Mouse (Mus musculus) midbrain, postnatal 0 days (tissue): ENCODE measurements around the gene Myo1c. TPM values are rescaled to one million over a fixed set of nuclear protein-coding genes. Genes with fewer than 3 reads are reported as not detected.
"Not testable (repeated sequence)": the region's sequence is repeated elsewhere in the genome, so short reads cannot be mapped to it uniquely, and the experiment has no call there.

Experiments used
- ATAC-seq: fragments of 200-750 bp; cut with Nextera tagmentation; 2 replicates; pipeline ENCODE4 v1.8.0; 2017; ENCODE audit warnings: moderate number of reproducible peaks, mild to moderate bottlenecking, moderate TSS enrichment, moderate library complexity; ENCODE audit not compliant: low FRiP score
- DNase-seq: peaks from one replicate; pipeline ENCODE4 v3.0.0-alpha.2; 2015; ENCODE audit warnings: low spot score
- H3K27ac ChIP-seq: fragments of 300-500 bp; sonication (generic); 2 replicates; pipeline ENCODE4 v1.5.1; 2014; ENCODE audit warnings: low read depth, mild to moderate bottlenecking, low read length, mixed read lengths
- H3K27me3 ChIP-seq: fragments of 300-500 bp; sonication (generic); 2 replicates; pipeline ENCODE4 v1.6.1; 2014; ENCODE audit warnings: low read length, control low read depth, mixed read lengths; ENCODE audit not compliant: insufficient read depth
- H3K36me3 ChIP-seq: fragments of 300-500 bp; sonication (generic); 2 replicates; pipeline ENCODE4 v1.6.1; 2014; ENCODE audit warnings: low read length, control low read depth, mixed read lengths; ENCODE audit not compliant: insufficient read depth
- H3K4me1 ChIP-seq: fragments of 300-500 bp; sonication (generic); 2 replicates; pipeline ENCODE4 v1.6.1; 2014; ENCODE audit warnings: mild to moderate bottlenecking, control low read depth, antibody characterized with exemption, low read length, mixed read lengths; ENCODE audit not compliant: insufficient read depth
- H3K4me2 ChIP-seq: fragments of 300-500 bp; sonication (generic); 2 replicates; pipeline ENCODE4 v1.6.1; 2014; ENCODE audit warnings: low read depth, mild to moderate bottlenecking, low read length, mixed read lengths; ENCODE audit not compliant: poor library complexity, severe bottlenecking
- H3K4me3 ChIP-seq: fragments of 300-500 bp; sonication (generic); 2 replicates; pipeline ENCODE4 v1.5.1; 2014; ENCODE audit warnings: low read depth, mild to moderate bottlenecking, low read length, moderate library complexity
- H3K9ac ChIP-seq: fragments of 300-500 bp; sonication (generic); replicated peaks from 2 replicates; pipeline ENCODE4 v1.6.1; 2014; ENCODE audit warnings: mild to moderate bottlenecking, low read length, moderate library complexity, mixed read lengths; ENCODE audit not compliant: poor library complexity, severe bottlenecking
- H3K9me3 ChIP-seq: fragments of 300-500 bp; sonication (generic); 2 replicates; pipeline ENCODE4 v1.6.1; 2016; ENCODE audit warnings: low read length, control low read depth
- CTCF ChIP-seq: IDR thresholded peaks from 2 replicates; pipeline ENCODE4 v1.5.1; 2016; ENCODE audit warnings: antibody characterized with exemption, mild to moderate bottlenecking
- WGBS: fragments of 180-500 bp; shearing (Covaris S2); extraction: QIAGEN DNeasy Blood & Tissue Kit; methylation state at CpG from one replicate; pipeline ENCODE4 v1.1.7; 2014; 5-methylcytosine and 5-hydroxymethylcytosine counted together
- polyA plus RNA-seq: library from polyadenylated mRNA; unstranded; fragments of >200 nt; fragmentation: Nextera tagmentation; extraction: Ambion mirVana; gene quantifications from 2 replicates; pipeline ENCODE4 v1.2.1, GENCODE M21; 2015
- total RNA-seq: library from RNA; depleted of rRNA; stranded (reverse); fragments of >200 nt; gene quantifications from 2 replicates; pipeline ENCODE4 v1.2.3, GENCODE M21; 2014

The Myo1c gene
- total and polyA plus RNA-seq, 2 experiments from 2014 or later, result 7.7 to 22.8 TPM

- Histone ChIP-seq H3K4me2 (no peak overlapping the region), H3K9ac (no peak overlapping the region), H3K4me1 (no peaks in the 10 kb centered on the region), H3K27me3 (no peaks in the 10 kb centered on the region), H3K4me3 (no peak overlapping the region), H3K27ac (no peak overlapping the region), H3K36me3 (peaks cover 8% of the 10 kb centered on the region; the same call in 1 of the 2 replicates), H3K9me3 (no peaks in the 10 kb centered on the region)
- ATAC-seq (no peak), DNase-seq (no peak)
- WGBS, result 88% methylated on average over 2 of the region's 2 CpGs
- no peak for TF ChIP-seq CTCF
Measured at GRCm38 (mm10) chr11:75687343-75687993, 37.2 kb downstream of the Myo1c start.

- H3K4me1 ChIP-seq, result no peaks in the 10 kb centered on the region
- no peak overlapping the region for H3K27ac ChIP-seq
- 98% methylated on average over 2 of the region's 2 CpGs for WGBS
- DNase-seq, result no peak
- no peak for TF ChIP-seq CTCF
- peaks cover 11% of the 10 kb centered on the region; the same call in 1 of the 2 replicates for H3K36me3 ChIP-seq
- no peak overlapping the region for H3K4me3 ChIP-seq
- H3K9me3 ChIP-seq, result no peaks in the 10 kb centered on the region
- H3K4me2 ChIP-seq, result no peak overlapping the region
- no peak for ATAC-seq
- no peaks in the 10 kb centered on the region for H3K27me3 ChIP-seq
- H3K9ac ChIP-seq, result no peak overlapping the region
Measured at GRCm38 (mm10) chr11:75688132-75688531, 37.8 kb downstream of the Myo1c start.

- Histone ChIP-seq H3K4me2 (no peak overlapping the region), H3K27ac (no peak overlapping the region), H3K9ac (no peak overlapping the region), H3K27me3 (no peaks in the 10 kb centered on the region), H3K9me3 (no peaks in the 10 kb centered on the region), H3K36me3 (peaks cover 19% of the 10 kb centered on the region), H3K4me3 (no peak overlapping the region), H3K4me1 (no peaks in the 10 kb centered on the region)
- no peak for TF ChIP-seq CTCF
- ATAC-seq (no peak), DNase-seq (no peak)
- WGBS, result 95% methylated on average over 1 of the region's 1 CpGs
Measured at GRCm38 (mm10) chr11:75689977-75690376, 39.7 kb downstream of the Myo1c start.

GRCm38 (mm10) chr11:75691047-75691446, 40.7 kb downstream of the Myo1c start:
- Histone ChIP-seq H3K9me3 (no peaks in the 10 kb centered on the region), H3K27ac (no peak overlapping the region), H3K9ac (no peak overlapping the region), H3K27me3 (no peaks in the 10 kb centered on the region), H3K4me2 (no peak overlapping the region), H3K4me3 (no peak overlapping the region), H3K4me1 (no peaks in the 10 kb centered on the region), H3K36me3 (peaks cover 19% of the 10 kb centered on the region)
- DNase-seq, result no peak
- ATAC-seq, result no peak
- no peak for TF ChIP-seq CTCF

GRCm38 (mm10) chr11:75693570-75693969, 43.3 kb downstream of the Myo1c start:
- no peak for DNase-seq
- WGBS, result 91% methylated on average over 5 of the region's 5 CpGs
- no peak for TF ChIP-seq CTCF
- no peak overlapping the region for H3K4me2 ChIP-seq
- peaks cover 25% of the 10 kb centered on the region for H3K36me3 ChIP-seq
- H3K4me3 ChIP-seq, result no peak overlapping the region
- H3K27me3 ChIP-seq, result no peaks in the 10 kb centered on the region
- H3K27ac ChIP-seq, result no peak overlapping the region
- H3K9ac ChIP-seq, result no peak overlapping the region
- H3K4me1 ChIP-seq, result no peaks in the 10 kb centered on the region
- no peaks in the 10 kb centered on the region for H3K9me3 ChIP-seq
- no peak for ATAC-seq

GRCm38 (mm10) chr11:75697464-75697863, 47.2 kb downstream of the Myo1c start:
- not testable (repeated sequence) for H3K9me3 ChIP-seq, ATAC-seq, DNase-seq, H3K4me2 ChIP-seq, H3K27me3 ChIP-seq, H3K9ac ChIP-seq, H3K27ac ChIP-seq, H3K4me3 ChIP-seq, H3K4me1 ChIP-seq
- H3K36me3 ChIP-seq, result peaks cover 24% of the 10 kb centered on the region
- 95% methylated on average over 3 of the region's 3 CpGs for WGBS
